Mouse (Mus musculus): ENCODE measurements around the gene Slc30a10. TPM values are rescaled to one million over a fixed set of nuclear protein-coding genes. Genes with fewer than 3 reads are reported as not detected.

Slc30a10 gene
- polyA plus RNA-seq, 1 experiment from 2014 or later, result 0.01 TPM

- H3K4me1 ChIP-seq (replicated peaks; ENCODE audit: control insufficient read depth, insufficient read depth), result no peaks in the 10 kb centered on the region
- no peak overlapping the region for H3K4me2 ChIP-seq (replicated peaks; ENCODE audit: low read depth)
- no peaks in the 10 kb centered on the region for H3K9me3 ChIP-seq (ENCODE audit: control insufficient read depth, low read length)
- H3K9ac ChIP-seq (ENCODE audit: low read length), result no peak overlapping the region
- DNase-seq (ENCODE audit: low spot score) (no peak), ATAC-seq (ENCODE audit: low FRiP score, low TSS enrichment) (no peak)
- no peak overlapping the region for H3K27ac ChIP-seq (replicated peaks)
- WGBS, result 90% methylated on average over 5 of the region's 5 CpGs
- TF ChIP-seq CTCF (IDR thresholded peaks at IDR 0.05; ENCODE audit: low read depth) (no peak), EP300 (optimal IDR thresholded peaks at IDR 0.05) (no peak)
- H3K36me3 ChIP-seq (ENCODE audit: control insufficient read depth, insufficient read depth, low read length), result peaks cover 34% of the 10 kb centered on the region
- H3K4me3 ChIP-seq (ENCODE audit: low read depth, low read length), result no peak overlapping the region
- no peaks in the 10 kb centered on the region for H3K27me3 ChIP-seq (ENCODE audit: control insufficient read depth, insufficient read depth, low read length)
Measured at GRCm38 (mm10) chr1:185426583-185426982, 28.1 kb upstream of the Slc30a10 start.

- DNase-seq (ENCODE audit: low spot score) (no peak), ATAC-seq (ENCODE audit: low FRiP score, low TSS enrichment) (no peak)
- Histone ChIP-seq H3K27me3 (ENCODE audit: control insufficient read depth, insufficient read depth, low read length) (no peaks in the 10 kb centered on the region), H3K4me3 (ENCODE audit: low read depth, low read length) (no peak overlapping the region), H3K4me2 (replicated peaks; ENCODE audit: low read depth) (no peak overlapping the region), H3K4me1 (replicated peaks; ENCODE audit: control insufficient read depth, insufficient read depth) (no peaks in the 10 kb centered on the region), H3K9me3 (ENCODE audit: control insufficient read depth, low read length) (no peaks in the 10 kb centered on the region), H3K9ac (ENCODE audit: low read length) (no peak overlapping the region), H3K36me3 (ENCODE audit: control insufficient read depth, insufficient read depth, low read length) (peaks cover 23% of the 10 kb centered on the region), H3K27ac (replicated peaks) (no peak overlapping the region)
- no peak for TF ChIP-seq EP300 (optimal IDR thresholded peaks at IDR 0.05)
- no peak for TF ChIP-seq CTCF (IDR thresholded peaks at IDR 0.05; ENCODE audit: low read depth)
- WGBS, result 92% methylated on average over 5 of the region's 5 CpGs
Measured at GRCm38 (mm10) chr1:185430488-185430887, 24.2 kb upstream of the Slc30a10 start.

GRCm38 (mm10) chr1:185431245-185431997 is 23.2 kb upstream of the Slc30a10 start:
- H3K27ac ChIP-seq (replicated peaks), result no peak overlapping the region
- no peaks in the 10 kb centered on the region for H3K4me1 ChIP-seq (replicated peaks; ENCODE audit: control insufficient read depth, insufficient read depth)
- H3K9ac ChIP-seq (ENCODE audit: low read length), result no peak overlapping the region
- TF ChIP-seq CTCF (IDR thresholded peaks at IDR 0.05; ENCODE audit: low read depth) (no peak), EP300 (optimal IDR thresholded peaks at IDR 0.05) (no peak)
- no peak overlapping the region for H3K4me3 ChIP-seq (ENCODE audit: low read depth, low read length)
- no peaks in the 10 kb centered on the region for H3K9me3 ChIP-seq (ENCODE audit: control insufficient read depth, low read length)
- no peaks in the 10 kb centered on the region for H3K27me3 ChIP-seq (ENCODE audit: control insufficient read depth, insufficient read depth, low read length)
- no peak overlapping the region for H3K4me2 ChIP-seq (replicated peaks; ENCODE audit: low read depth)
- DNase-seq (ENCODE audit: low spot score) (no peak), ATAC-seq (ENCODE audit: low FRiP score, low TSS enrichment) (no peak)
- 74% methylated on average over 6 of the region's 6 CpGs for WGBS
- peaks cover 21% of the 10 kb centered on the region for H3K36me3 ChIP-seq (ENCODE audit: control insufficient read depth, insufficient read depth, low read length)

- WGBS, result 82% methylated on average over 13 of the region's 13 CpGs
- TF ChIP-seq CTCF (IDR thresholded peaks at IDR 0.05; ENCODE audit: low read depth), result no peak
- no peak for TF ChIP-seq EP300 (optimal IDR thresholded peaks at IDR 0.05)
Measured at GRCm38 (mm10) chr1:185431998-185432317, 22.7 kb upstream of the Slc30a10 start.

GRCm38 (mm10) chr1:185433112-185433511 is 21.5 kb upstream of the Slc30a10 start:
- Histone ChIP-seq H3K27me3 (ENCODE audit: control insufficient read depth, insufficient read depth, low read length) (no peaks in the 10 kb centered on the region), H3K36me3 (ENCODE audit: control insufficient read depth, insufficient read depth, low read length) (peaks cover 11% of the 10 kb centered on the region; the same call in 1 of the 2 replicates), H3K4me3 (ENCODE audit: low read depth, low read length) (no peak overlapping the region), H3K4me2 (replicated peaks; ENCODE audit: low read depth) (no peak overlapping the region), H3K9me3 (ENCODE audit: control insufficient read depth, low read length) (no peaks in the 10 kb centered on the region), H3K9ac (ENCODE audit: low read length) (no peak overlapping the region), H3K27ac (replicated peaks) (no peak overlapping the region), H3K4me1 (replicated peaks; ENCODE audit: control insufficient read depth, insufficient read depth) (no peaks in the 10 kb centered on the region)
- no peak for ATAC-seq (ENCODE audit: low FRiP score, low TSS enrichment)
- WGBS, result 79% methylated on average over 6 of the region's 6 CpGs
- TF ChIP-seq CTCF (IDR thresholded peaks at IDR 0.05; ENCODE audit: low read depth) (no peak), EP300 (optimal IDR thresholded peaks at IDR 0.05) (no peak)
- DNase-seq (ENCODE audit: low spot score), result no peak

More at GRCm38 (mm10) chr1:185431998-185432317, 22.7 kb upstream of the Slc30a10 start:
- Histone ChIP-seq H3K36me3 (ENCODE audit: control insufficient read depth, insufficient read depth, low read length) (peaks cover 18% of the 10 kb centered on the region), H3K9me3 (ENCODE audit: control insufficient read depth, low read length) (no peaks in the 10 kb centered on the region), H3K9ac (ENCODE audit: low read length) (no peak overlapping the region), H3K4me3 (ENCODE audit: low read depth, low read length) (no peak overlapping the region), H3K27ac (replicated peaks) (no peak overlapping the region), H3K4me2 (replicated peaks; ENCODE audit: low read depth) (no peak overlapping the region), H3K27me3 (ENCODE audit: control insufficient read depth, insufficient read depth, low read length) (no peaks in the 10 kb centered on the region), H3K4me1 (replicated peaks; ENCODE audit: control insufficient read depth, insufficient read depth) (no peaks in the 10 kb centered on the region)
- no peak for DNase-seq (ENCODE audit: low spot score)
- ATAC-seq (ENCODE audit: low FRiP score, low TSS enrichment), result no peak

- no peaks in the 10 kb centered on the region for H3K4me1 ChIP-seq (replicated peaks; ENCODE audit: control insufficient read depth, insufficient read depth)
- 57% methylated on average over 9 of the region's 9 CpGs for WGBS
- no peak overlapping the region for H3K9ac ChIP-seq (ENCODE audit: low read length)
- H3K27ac ChIP-seq (replicated peaks), result no peak overlapping the region
- no peak overlapping the region for H3K4me3 ChIP-seq (ENCODE audit: low read depth, low read length)
- no peaks in the 10 kb centered on the region for H3K9me3 ChIP-seq (ENCODE audit: control insufficient read depth, low read length)
- H3K4me2 ChIP-seq (replicated peaks; ENCODE audit: low read depth), result no peak overlapping the region
- TF ChIP-seq EP300 (optimal IDR thresholded peaks at IDR 0.05), result no peak
- TF ChIP-seq CTCF (IDR thresholded peaks at IDR 0.05; ENCODE audit: low read depth), result peak; percentile 11; the same call in 1 of the 2 replicates
- no peak for ATAC-seq (ENCODE audit: low FRiP score, low TSS enrichment)
- H3K36me3 ChIP-seq (ENCODE audit: control insufficient read depth, insufficient read depth, low read length), result no peaks in the 10 kb centered on the region
- no peak for DNase-seq (ENCODE audit: low spot score)
- no peaks in the 10 kb centered on the region for H3K27me3 ChIP-seq (ENCODE audit: control insufficient read depth, insufficient read depth, low read length)
Measured at GRCm38 (mm10) chr1:185438841-185439580, 15.6 kb upstream of the Slc30a10 start.

Measured in stomach, postnatal 0 days (tissue).